Mouse (Mus musculus): ENCODE results near the gene Zyg11b. TPM values are rescaled to one million over a fixed set of nuclear protein-coding genes. Genes with fewer than 3 reads are reported as not detected.

Zyg11b gene
- total RNA-seq (2023), result 10 to 100 TPM; 19.1 to 20.3 TPM

DNA sequence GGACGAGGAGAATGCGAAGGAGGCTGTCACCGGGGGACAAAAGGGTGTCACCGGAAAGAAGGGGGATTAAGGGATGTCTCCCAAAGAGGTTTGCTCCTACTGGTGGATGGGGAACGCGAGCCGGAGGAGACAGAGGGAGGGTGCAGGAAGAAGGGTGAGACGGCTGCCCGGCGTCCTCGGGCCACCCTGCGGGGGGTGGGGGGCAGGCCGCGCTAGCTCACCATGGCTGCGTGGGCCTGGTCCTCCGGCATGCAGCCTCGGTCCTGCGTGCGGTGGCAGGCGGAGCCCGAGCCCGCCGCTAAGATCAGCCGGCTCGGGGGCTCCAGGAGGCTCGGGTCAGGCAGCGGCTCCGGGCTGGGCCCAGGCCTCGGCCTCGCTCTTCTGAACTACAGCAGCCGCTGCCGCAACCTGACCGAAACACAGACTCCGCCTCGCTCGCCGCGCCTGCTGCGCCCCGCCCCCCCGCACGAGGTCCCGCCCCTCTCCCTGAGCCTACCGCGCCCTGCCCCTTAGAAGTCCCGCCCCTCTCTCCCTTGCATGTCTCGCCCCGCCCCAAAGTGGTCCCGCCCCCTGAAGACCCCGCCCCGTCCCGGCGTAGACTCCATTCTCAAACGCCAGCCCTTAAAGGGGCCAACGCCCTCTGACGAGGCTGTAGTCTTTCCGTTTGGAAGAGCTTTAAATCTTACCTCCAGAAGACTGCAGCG is at the start of gene Zyg11b:
Gene Zyg11b, minus strand, starts transcription at position 427 of the 704 bp plus-strand sequence.

DNA sequence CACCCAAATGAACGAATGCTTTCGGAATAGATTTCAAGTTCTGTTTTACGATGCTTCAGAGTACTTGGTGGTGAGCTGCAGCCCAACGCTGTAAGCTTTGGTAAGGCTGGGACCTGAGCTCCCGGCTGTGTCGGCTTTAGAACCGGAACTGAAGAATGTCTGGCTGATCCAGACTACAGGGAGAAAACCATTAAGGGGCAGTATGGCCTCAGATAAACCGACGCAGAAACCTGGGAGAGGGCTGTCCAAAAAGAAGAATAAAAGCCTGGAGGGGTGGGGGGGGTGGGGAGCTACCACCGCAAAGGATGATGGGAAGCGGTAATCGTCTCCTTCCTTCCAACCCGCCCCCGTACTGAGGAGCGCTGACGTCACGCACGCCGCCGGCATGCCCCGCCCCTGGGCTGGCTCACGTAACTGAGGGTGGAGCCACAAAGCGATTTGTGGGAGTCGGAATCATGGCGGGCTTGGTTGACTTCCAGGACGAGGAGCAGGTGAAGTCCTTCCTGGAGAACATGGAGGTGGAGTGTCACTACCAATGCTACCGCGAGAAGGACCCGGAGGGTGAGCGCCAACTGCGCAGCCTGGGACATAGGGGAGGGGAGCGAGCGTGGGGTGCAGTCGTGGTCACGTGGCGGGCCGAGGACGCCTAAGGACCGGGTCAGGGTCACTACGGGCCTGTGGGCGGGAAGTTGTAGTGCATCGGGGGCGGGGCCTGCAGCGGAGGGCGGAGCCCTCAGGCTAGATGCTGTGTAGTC is 27.0 kb upstream of the Zyg11b start, which contains the start of gene Coa7:
Gene Coa7, plus strand, starts transcription at position 411 of the 755 bp plus-strand sequence.

DNA sequence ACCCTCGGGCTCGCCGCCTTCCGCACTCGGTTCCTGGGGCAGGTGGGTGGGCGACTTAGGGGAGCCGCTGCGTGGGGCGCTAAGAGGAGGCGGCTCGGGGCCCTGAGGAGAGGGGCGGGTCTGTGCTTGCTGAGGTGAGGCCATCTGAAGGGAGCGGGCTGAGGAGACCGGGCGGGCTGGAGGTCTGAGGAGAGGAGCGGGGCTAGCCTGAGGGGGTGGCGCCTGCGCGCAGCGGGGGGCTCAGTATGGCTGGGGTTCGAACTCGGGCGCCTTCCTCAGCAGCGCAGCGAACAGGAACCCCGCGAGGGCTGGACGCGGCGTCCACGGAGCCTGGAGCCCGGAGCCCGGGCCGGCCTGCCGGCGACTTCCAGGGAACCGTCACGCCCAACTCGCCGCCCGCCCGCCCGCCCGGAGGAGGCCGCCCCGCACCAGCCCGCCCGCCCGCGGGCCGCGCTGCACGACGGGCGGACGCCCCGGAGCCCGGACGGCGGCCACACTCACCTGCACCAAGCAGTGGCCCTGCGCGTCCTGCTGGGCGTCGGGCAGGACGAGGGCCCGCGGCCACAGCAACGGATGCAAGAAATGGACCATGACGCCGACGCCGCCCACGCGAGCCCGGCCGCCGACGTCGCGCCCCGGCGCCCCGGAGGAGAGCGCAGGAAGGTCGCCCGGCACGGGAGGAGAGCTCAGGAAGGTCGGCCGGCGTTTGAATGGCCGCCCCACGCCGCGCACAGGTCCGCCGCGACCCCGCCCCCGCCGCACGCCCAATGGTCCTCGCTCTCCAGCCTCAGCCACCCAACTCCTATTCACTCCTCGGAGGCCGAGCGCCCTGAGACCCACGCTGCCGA is 83.3 kb downstream of the Zyg11b start, which contains the start of gene Zyg11a:
Gene Zyg11a, minus strand, starts transcription at position 717 of the 848 bp plus-strand sequence.

Other genes starting within 250 kb of the Zyg11b start
- gene Podn, start 204.7 kb downstream of the Zyg11b start, total RNA-seq (2023), result under 1 TPM; 0.58 to 0.63 TPM
- gene Scp2, start 156.1 kb downstream of the Zyg11b start, total RNA-seq (2023), result 100 to 1,000 TPM; 144 to 152 TPM
- gene Echdc2, start 135.7 kb downstream of the Zyg11b start, total RNA-seq (2023), result not detected
- gene Zyg11a, start 83.0 kb downstream of the Zyg11b start, total RNA-seq (2023), result not detected
- gene Coa7, start 27.0 kb upstream of the Zyg11b start, total RNA-seq (2023), result 10 to 100 TPM; 11.3 to 13.7 TPM
- gene Shisal2a, start 82.3 kb upstream of the Zyg11b start, total RNA-seq (2023), result not detected
- gene Gpx7, start 105.9 kb upstream of the Zyg11b start, total RNA-seq (2023), result 1 to 10 TPM in 1 of 2 experiments, under 1 TPM in 1; 0.70 to 1.3 TPM
- gene Tut4, start 158.3 kb upstream of the Zyg11b start, total RNA-seq (2023), result 10 to 100 TPM; 51.2 to 65.8 TPM

Data from monocyte, adult 59 days (primary cell).